Mouse (Mus musculus) heart, embryonic 15.5 days (tissue): ENCODE results near the gene Mgat5. TPM values are rescaled to one million over a fixed set of nuclear protein-coding genes. Genes with fewer than 3 reads are reported as not detected.

Source experiments
- ATAC-seq: fragments of 200-750 bp; cut with Nextera tagmentation; replicated peaks from 2 replicates; pipeline ENCODE4 v1.8.0; 2017; ENCODE audit warnings: low read depth, moderate TSS enrichment; ENCODE audit not compliant: insufficient number of reproducible peaks, insufficient read depth, low FRiP score
- H3K27ac ChIP-seq: fragments of 300-500 bp; sonication (generic); 2 replicates; pipeline ENCODE4 v1.5.1; 2015; ENCODE audit warnings: mild to moderate bottlenecking, inconsistent platforms
- H3K27me3 ChIP-seq: fragments of 300-500 bp; sonication (generic); 2 replicates; pipeline ENCODE4 v1.6.1; 2015; ENCODE audit warnings: inconsistent platforms
- H3K36me3 ChIP-seq: fragments of 300-500 bp; sonication (generic); 2 replicates; pipeline ENCODE4 v1.6.1; 2015; ENCODE audit warnings: mild to moderate bottlenecking, inconsistent platforms
- H3K4me1 ChIP-seq: fragments of 300-500 bp; sonication (generic); replicated peaks from 2 replicates; pipeline ENCODE4 v1.6.1; 2015; ENCODE audit warnings: inconsistent platforms
- H3K4me2 ChIP-seq: fragments of 300-500 bp; sonication (generic); 2 replicates; pipeline ENCODE4 v1.6.1; 2015; ENCODE audit warnings: inconsistent platforms, mild to moderate bottlenecking, moderate library complexity
- H3K4me3 ChIP-seq: fragments of 300-500 bp; sonication (generic); 2 replicates; pipeline ENCODE4 v1.5.1; 2015; ENCODE audit warnings: mild to moderate bottlenecking, inconsistent platforms
- H3K9ac ChIP-seq: fragments of 300-500 bp; sonication (generic); 2 replicates; pipeline ENCODE4 v1.6.1; 2015; ENCODE audit warnings: mild to moderate bottlenecking, inconsistent platforms
- H3K9me3 ChIP-seq: fragments of 300-500 bp; sonication (generic); replicated peaks from 2 replicates; pipeline ENCODE4 v1.6.1; 2016; ENCODE audit warnings: inconsistent platforms
- WGBS: fragments of 180-500 bp; shearing (Covaris S2); methylation state at CpG from one replicate; pipeline ENCODE4 v1.1.7; 2015; ENCODE audit warnings: mixed read lengths; 5-methylcytosine and 5-hydroxymethylcytosine counted together
- polyA plus RNA-seq: library from polyadenylated mRNA; unstranded; fragments of >200 nt; fragmentation: Nextera tagmentation; extraction: Ambion mirVana; gene quantifications from 2 replicates; pipeline ENCODE4 v1.2.1, GENCODE M21; 2015

Mgat5 gene
- polyA plus RNA-seq, 1 experiment from 2014 or later: 3.7 TPM

DNA sequence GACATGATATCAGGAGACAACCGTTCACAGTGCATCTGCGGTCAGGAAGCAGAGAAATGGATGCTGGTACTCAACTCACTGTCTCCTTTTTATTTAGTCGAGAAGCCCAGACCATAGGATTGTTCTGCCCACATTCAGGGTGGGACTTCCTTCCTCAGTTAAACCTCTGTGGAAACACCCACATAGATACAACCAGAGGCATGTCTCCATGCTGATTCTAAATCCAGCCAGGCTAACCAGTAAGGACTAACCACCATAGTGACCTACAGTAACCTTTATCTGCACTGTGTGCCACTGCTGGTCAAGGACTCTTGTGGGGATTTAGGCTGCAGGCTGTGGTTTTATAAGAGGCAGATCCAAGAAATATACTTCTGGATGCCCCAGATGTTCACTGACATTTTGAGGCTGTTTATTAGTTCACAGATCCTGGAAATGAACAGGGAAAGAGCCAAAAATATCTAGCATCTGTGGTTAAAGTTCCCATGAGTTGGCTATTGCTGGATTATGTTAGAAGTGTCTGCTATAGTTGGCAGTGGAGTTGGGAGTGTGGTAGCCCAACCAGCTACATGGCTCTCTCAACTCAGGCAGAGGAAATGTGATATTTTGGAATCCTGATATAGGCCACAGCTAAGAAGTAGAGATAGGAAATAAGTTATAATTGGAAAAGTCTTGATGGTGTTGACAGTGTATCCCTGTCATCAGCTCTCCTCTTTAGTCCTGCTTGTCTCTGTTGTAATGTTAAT lies 143.2 kb downstream of the Mgat5 start:
- H3K4me1 ChIP-seq: peaks cover 72% of the 10 kb centered on the region
- ATAC-seq: peak; percentile 69

DNA sequence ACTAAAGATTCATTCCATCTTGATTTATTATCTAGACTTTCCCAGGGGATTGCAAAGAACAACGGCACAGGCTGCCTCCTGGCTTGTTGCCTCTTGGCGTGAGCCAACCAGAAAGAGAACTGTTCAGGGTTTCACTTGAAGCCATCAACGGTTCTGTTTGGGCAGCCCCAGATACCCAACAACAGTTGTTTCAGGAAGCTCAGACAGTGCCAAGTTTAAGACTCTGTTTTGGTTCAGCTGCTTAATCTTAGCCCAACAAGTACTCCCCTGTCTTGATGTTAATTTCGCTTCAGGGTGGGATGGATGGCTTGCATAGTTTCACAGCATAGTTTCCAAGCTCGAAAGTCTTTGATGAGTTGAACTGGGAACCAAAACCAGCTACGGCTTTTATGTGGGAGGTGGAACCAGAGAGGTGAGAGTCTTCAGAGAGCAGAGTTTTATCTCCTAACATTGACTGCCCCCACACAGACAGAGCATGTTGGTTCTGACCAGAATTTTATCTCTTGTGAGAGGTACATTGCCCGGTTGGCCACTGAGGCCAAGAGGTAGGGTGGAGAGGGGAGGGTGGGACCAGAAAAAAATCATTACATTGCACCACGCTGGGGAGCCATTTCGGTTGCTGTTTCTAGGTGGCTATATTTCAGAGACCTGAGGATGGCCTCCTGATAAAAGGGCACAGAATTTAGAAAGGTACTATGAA lies 144.0 kb downstream of the Mgat5 start:
- ATAC-seq: peak; percentile 82
- H3K4me1 ChIP-seq: peaks cover 74% of the 10 kb centered on the region

More for the DNA sequence above, 143.2 kb downstream of the Mgat5 start:
- Histone ChIP-seq H3K9me3 (no peaks in the 10 kb centered on the region), H3K27ac (peak overlapping the region; percentile 88), H3K27me3 (no peaks in the 10 kb centered on the region), H3K4me2 (peak overlapping the region; percentile 37), H3K36me3 (no peaks in the 10 kb centered on the region), H3K9ac (no peak overlapping the region), H3K4me3 (no peak overlapping the region)
- WGBS: 69% methylated on average over 3 of the region's 3 CpGs

DNA sequence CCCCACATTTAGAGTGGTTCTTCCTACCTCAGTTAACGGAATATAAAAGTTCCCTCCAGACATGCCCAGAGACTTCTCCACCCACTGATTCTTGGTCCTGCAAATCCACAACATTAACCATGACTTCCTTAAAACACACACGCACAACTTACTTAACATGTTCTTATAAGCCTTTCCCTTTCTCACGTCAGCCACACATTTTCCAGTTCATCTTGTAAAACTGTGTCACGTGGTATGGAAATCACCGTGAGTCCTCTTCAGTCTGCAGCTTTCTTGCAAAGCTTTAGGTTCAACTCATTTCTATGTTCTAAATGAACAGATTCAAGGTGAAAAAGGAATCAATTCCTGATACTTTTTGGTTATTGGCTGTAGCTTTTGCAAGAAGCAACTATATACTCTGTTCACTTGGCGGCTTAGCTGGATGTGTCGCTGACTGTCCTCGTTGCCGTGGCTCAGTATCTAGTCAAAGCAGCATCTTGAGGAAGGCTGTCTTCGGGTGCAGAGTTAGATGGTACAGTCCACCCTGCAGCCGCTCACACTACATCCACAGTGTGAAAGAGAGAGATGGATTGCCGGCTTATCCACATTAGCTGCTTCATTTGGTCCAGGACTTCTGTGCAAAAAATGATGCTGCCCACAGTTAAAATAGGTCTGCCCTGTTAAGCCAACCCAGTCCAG lies 146.7 kb downstream of the Mgat5 start:
- 85% methylated on average over 12 of the region's 12 CpGs for WGBS
- Histone ChIP-seq H3K27ac (peak overlapping the region; percentile 76), H3K9me3 (no peaks in the 10 kb centered on the region), H3K9ac (no peak overlapping the region), H3K36me3 (no peaks in the 10 kb centered on the region), H3K27me3 (no peaks in the 10 kb centered on the region), H3K4me1 (peaks cover 56% of the 10 kb centered on the region), H3K4me3 (no peak overlapping the region), H3K4me2 (0 out of 2 replicates have a peak overlapping the region, but pooled peaks have one; percentile 20)
- no peak for ATAC-seq

More for the DNA sequence above, 144.0 kb downstream of the Mgat5 start:
- no peaks in the 10 kb centered on the region for H3K27me3 ChIP-seq
- no peaks in the 10 kb centered on the region for H3K36me3 ChIP-seq
- no peaks in the 10 kb centered on the region for H3K9me3 ChIP-seq
- whole genome bisulfite sequencing: 20% methylated on average over 9 of the region's 9 CpGs
- H3K27ac ChIP-seq: peak overlapping the region; percentile 88
- peak overlapping the region; percentile 37 for H3K4me2 ChIP-seq
- H3K4me3 ChIP-seq: no peak overlapping the region
- no peak overlapping the region for H3K9ac ChIP-seq

DNA sequence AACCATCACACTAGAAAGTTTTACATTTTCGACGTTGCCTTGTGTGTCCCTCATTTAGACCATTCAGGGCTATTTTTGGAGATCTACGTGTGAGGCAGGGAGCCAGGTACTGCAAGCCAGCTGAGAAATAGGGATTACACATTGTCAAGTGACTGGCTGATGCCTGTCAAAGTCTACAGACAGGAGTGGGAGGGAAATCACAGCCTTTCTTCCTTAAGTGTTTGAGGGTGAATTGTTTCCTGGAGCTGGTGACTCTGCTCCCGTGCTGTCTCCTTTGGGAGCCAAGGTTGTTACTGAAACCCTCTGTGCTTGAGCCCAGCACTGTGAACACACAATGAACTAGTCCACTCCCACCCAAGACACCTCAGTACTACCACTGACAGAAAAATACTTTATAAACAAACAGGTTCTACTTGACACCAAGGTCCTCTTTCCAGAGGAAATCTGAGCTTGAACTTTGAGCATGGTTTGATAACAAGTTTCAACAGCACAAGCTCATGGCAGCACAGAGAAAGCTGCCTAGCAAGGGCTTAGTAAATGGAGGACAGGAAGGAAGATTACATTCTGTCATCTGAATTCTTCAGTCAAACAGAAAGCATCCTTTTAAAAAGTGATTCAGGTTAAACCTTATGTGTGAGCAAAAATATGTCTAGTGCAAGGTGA lies 147.4 kb downstream of the Mgat5 start:
- H3K9me3 ChIP-seq: no peaks in the 10 kb centered on the region
- WGBS: 23% methylated on average over 4 of the region's 4 CpGs
- H3K4me3 ChIP-seq: no peak overlapping the region
- no peaks in the 10 kb centered on the region for H3K27me3 ChIP-seq
- H3K27ac ChIP-seq: peak overlapping the region; percentile 76
- no peaks in the 10 kb centered on the region for H3K36me3 ChIP-seq
- peak; percentile 25; the same call in 1 of the 2 replicates for ATAC-seq
- 0 out of 2 replicates have a peak overlapping the region, but pooled peaks have one; percentile 20 for H3K4me2 ChIP-seq
- H3K9ac ChIP-seq: no peak overlapping the region
- H3K4me1 ChIP-seq: peaks cover 49% of the 10 kb centered on the region

DNA sequence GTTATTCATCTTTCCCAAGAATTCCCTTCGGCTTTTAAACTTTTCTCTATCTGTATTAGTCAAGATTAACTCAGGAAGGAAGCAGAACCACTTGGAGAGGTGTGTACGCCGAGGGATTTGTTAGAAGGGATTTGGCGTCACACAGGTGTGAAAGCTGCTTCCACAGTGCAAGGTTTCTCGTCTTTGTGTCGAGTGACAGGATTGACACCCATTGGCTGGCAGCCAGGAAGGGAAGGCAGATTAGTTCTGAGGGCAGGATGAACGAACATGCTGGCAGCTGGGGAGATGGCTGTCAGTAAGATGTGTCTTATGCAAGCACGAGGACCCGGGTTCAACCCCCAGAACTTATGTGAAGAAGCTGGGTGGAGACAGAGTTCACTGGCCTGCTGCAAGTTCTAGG lies 148.6 kb downstream of the Mgat5 start:
- H3K9ac ChIP-seq: no peak overlapping the region
- H3K4me1 ChIP-seq: peaks cover 38% of the 10 kb centered on the region
- H3K36me3 ChIP-seq: no peaks in the 10 kb centered on the region
- no peaks in the 10 kb centered on the region for H3K27me3 ChIP-seq
- 28% methylated on average over 9 of the region's 9 CpGs for WGBS
- H3K9me3 ChIP-seq: no peaks in the 10 kb centered on the region
- H3K4me2 ChIP-seq: no peak overlapping the region
- no peak overlapping the region for H3K4me3 ChIP-seq
- H3K27ac ChIP-seq: peak overlapping the region; percentile 76
- no peak for ATAC-seq

DNA sequence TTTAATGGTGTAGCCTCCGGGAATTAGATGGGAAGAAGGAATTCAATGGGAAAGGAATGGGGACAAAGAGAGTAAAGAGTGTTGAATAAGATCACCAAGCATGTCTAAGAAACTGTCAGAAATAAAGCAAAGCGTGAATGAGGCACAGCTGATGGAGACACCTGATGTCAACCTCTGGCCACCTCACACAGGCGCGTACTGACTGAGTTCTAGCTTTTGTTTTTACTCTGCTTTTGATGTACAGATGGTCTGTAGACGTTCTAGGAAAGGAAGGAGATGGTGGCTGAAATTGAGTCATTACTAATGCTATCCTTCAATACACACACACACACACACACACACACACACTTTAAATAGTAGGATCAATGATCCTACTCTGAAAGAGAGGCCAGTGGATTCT lies 149.3 kb downstream of the Mgat5 start:
- peak overlapping the region; percentile 76 for H3K27ac ChIP-seq
- H3K27me3 ChIP-seq: no peaks in the 10 kb centered on the region
- ATAC-seq: no peak
- H3K4me3 ChIP-seq: no peak overlapping the region
- WGBS: 93% methylated on average over 5 of the region's 5 CpGs
- no peak overlapping the region for H3K4me2 ChIP-seq
- H3K9me3 ChIP-seq: no peaks in the 10 kb centered on the region
- H3K36me3 ChIP-seq: no peaks in the 10 kb centered on the region
- H3K4me1 ChIP-seq: peaks cover 38% of the 10 kb centered on the region
- H3K9ac ChIP-seq: no peak overlapping the region

DNA sequence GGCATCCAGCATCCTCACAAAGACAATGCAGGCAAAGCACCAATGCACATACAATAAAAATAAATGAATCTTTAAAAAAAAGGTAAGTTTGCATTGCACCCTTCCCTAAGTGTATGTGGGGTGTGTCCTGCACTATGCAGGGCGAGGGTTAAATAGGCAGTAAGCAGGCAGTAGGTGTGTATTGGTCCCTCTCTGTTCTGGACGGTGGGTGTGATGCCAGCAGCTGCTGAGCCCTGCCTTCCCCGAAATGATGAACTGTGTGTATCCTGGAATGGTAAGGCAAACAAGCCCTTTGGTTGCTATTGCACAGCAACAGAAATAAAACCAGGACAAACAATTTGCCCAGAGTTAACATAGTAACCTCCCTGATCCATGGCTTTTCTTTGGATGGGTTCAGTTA lies 150.2 kb downstream of the Mgat5 start:
- H3K27me3 ChIP-seq: no peaks in the 10 kb centered on the region
- peaks cover 32% of the 10 kb centered on the region for H3K4me1 ChIP-seq
- no peaks in the 10 kb centered on the region for H3K9me3 ChIP-seq
- no peak overlapping the region for H3K27ac ChIP-seq
- no peaks in the 10 kb centered on the region for H3K36me3 ChIP-seq
- 80% methylated on average over 3 of the region's 3 CpGs for WGBS
- no peak overlapping the region for H3K9ac ChIP-seq
- no peak overlapping the region for H3K4me2 ChIP-seq
- no peak overlapping the region for H3K4me3 ChIP-seq
- no peak for ATAC-seq

DNA sequence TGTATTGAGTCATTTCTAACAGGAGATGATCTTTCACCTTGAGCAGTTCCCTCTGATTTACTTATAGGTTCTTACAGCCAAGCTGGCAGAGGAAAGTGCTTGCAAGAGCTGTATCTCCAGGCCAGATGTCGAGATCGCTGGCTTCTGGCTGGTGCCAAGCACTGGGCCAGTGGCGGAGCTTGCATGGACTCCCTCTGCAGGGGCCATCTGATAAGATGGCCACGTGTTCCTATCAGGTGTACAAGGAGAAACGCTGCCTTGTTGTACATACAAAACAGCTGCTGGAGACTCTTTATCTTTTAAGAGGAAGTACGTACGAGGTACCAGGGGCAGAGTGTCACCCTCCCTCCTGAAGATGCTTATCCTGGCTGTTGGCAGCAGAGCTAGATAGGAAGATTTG lies 158.8 kb downstream of the Mgat5 start:
- no peaks in the 10 kb centered on the region for H3K27me3 ChIP-seq
- peaks cover 4% of the 10 kb centered on the region; the same call in 1 of the 2 replicates for H3K4me1 ChIP-seq
- no peak overlapping the region for H3K9ac ChIP-seq
- H3K27ac ChIP-seq: no peak overlapping the region
- ATAC-seq: no peak
- no peaks in the 10 kb centered on the region for H3K9me3 ChIP-seq
- no peak overlapping the region for H3K4me3 ChIP-seq
- WGBS: 49% methylated on average over 7 of the region's 7 CpGs
- H3K4me2 ChIP-seq: no peak overlapping the region
- peaks cover 4% of the 10 kb centered on the region; the same call in 1 of the 2 replicates for H3K36me3 ChIP-seq

DNA sequence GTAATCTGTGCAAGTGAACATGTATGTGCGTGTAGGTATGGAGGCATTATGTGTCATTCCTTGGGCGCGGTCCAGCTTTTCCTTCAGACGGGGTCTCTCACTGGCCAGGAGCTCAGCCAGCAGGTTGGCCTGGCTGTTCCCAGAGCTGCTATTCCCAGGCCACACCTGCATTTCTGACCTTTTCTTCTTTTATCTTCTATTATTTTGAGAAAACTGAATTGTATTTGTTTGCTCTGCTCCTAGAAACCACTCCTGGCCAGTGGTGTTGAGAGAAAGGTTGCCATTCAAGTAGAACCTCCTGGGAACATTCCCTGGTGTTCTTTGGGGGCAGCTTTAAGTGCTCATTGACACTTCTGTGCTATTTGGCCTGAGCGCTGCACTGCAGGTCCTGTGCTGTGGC lies 160.9 kb downstream of the Mgat5 start:
- no peak for ATAC-seq
- no peaks in the 10 kb centered on the region for H3K9me3 ChIP-seq
- no peak overlapping the region for H3K4me3 ChIP-seq
- H3K9ac ChIP-seq: no peak overlapping the region
- peaks cover 9% of the 10 kb centered on the region; the same call in 1 of the 2 replicates for H3K36me3 ChIP-seq
- H3K4me2 ChIP-seq: no peak overlapping the region
- no peak overlapping the region for H3K27ac ChIP-seq
- H3K4me1 ChIP-seq: peaks cover 4% of the 10 kb centered on the region; the same call in 1 of the 2 replicates
- 85% methylated on average over 5 of the region's 5 CpGs for WGBS
- no peaks in the 10 kb centered on the region for H3K27me3 ChIP-seq

DNA sequence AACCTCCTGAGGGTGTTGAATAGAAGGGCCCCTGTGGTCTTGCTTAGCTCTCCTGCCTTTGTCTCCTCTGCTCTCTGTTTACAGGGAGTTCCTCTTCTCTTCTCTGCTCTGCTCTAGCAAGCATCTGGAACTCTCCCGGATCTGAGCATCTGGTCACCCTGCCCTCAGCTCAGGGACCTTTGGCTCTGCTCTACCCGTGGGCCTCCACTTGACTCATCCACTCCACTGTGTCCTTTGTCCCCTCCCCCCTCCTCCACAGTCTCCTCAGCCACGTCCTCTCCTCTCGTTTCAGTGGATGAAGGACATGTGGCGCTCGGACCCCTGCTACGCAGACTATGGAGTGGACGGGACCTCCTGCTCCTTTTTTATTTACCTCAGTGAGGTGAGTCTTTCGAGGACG lies 161.3 kb downstream of the Mgat5 start:
- no peaks in the 10 kb centered on the region for H3K27me3 ChIP-seq
- WGBS: 65% methylated on average over 10 of the region's 10 CpGs
- ATAC-seq: no peak
- peaks cover 9% of the 10 kb centered on the region; the same call in 1 of the 2 replicates for H3K36me3 ChIP-seq
- H3K4me1 ChIP-seq: peaks cover 4% of the 10 kb centered on the region; the same call in 1 of the 2 replicates
- no peak overlapping the region for H3K4me2 ChIP-seq
- H3K27ac ChIP-seq: no peak overlapping the region
- H3K4me3 ChIP-seq: no peak overlapping the region
- H3K9ac ChIP-seq: no peak overlapping the region
- H3K9me3 ChIP-seq: no peaks in the 10 kb centered on the region

DNA sequence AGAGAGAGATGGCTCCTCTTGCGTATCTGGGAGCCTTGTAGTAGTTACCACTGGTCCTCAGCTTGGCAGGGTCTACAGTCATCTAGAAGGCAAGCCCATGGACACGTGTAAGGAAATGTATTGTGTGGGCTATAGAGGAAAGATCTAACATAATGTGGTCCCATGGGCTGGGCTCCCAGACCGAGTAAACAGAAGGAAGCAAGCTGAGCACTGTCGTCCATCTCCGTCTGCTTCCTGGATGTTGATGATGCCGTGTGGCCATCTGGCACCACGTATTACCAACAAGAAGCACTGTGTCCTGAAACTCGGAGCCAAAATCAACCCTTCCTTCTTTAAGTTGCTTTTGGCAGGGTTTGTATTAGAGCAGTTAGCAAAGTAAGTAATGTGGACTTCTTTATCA lies 163.7 kb downstream of the Mgat5 start:
- no peak overlapping the region for H3K27ac ChIP-seq
- 74% methylated on average over 8 of the region's 8 CpGs for WGBS
- H3K4me1 ChIP-seq: peaks cover 5% of the 10 kb centered on the region
- H3K9me3 ChIP-seq: no peaks in the 10 kb centered on the region
- H3K36me3 ChIP-seq: peaks cover 9% of the 10 kb centered on the region; the same call in 1 of the 2 replicates
- ATAC-seq: peak; percentile 75
- no peak overlapping the region for H3K4me3 ChIP-seq
- no peak overlapping the region for H3K4me2 ChIP-seq
- H3K27me3 ChIP-seq: no peaks in the 10 kb centered on the region
- H3K9ac ChIP-seq: no peak overlapping the region
